Comparison of ENCODE assay signal across 8 mouse cellular contexts in genomic region chr2:119593765-119594112, GRCm38 (mm10). TPM values are rescaled to one million over a fixed set of nuclear protein-coding genes. Genes with fewer than 3 reads are reported as not detected.
DNase-seq lines count a peak whose midpoint lies in the region; ATAC-seq lines count a peak whose summit lies in the region.

No protein-coding gene starts in this region.

- DNase-seq in heart, adult 11 months: no peak
- DNase-seq in embryonic facial prominence, embryonic 10.5 days (ENCODE audit: low spot score): peak; percentile 11
- peak; percentile 56 for DNase-seq in intestine, embryonic 14.5 days (ENCODE audit: low spot score)
- DNase-seq in right cerebral cortex, postnatal 10 days (ENCODE audit: low spot score in 2 of 2): no peak
- DNase-seq in layer of hippocampus, adult 18-20 months (ENCODE audit: low spot score in 2 of 2): no peak
- DNase-seq in thymus, adult 18-20 months: no peak

- H3K9ac ChIP-seq in heart, embryonic 13.5 days: peak overlapping the region; percentile 76
- peak overlapping the region; percentile 30; the same call in 1 of the 2 replicates for H3K9ac ChIP-seq in intestine, embryonic 14.5 days (ENCODE audit: low read length)
- no peak overlapping the region for H3K9ac ChIP-seq in midbrain, embryonic 15.5 days

- H3K27me3 ChIP-seq in heart, embryonic 13.5 days (replicated peaks): no peaks in the 10 kb centered on the region
- no peaks in the 10 kb centered on the region for H3K27me3 ChIP-seq in embryonic facial prominence, embryonic 10.5 days (replicated peaks; ENCODE audit: low read depth, poor library complexity, severe bottlenecking)
- H3K27me3 ChIP-seq in intestine, embryonic 14.5 days (replicated peaks; ENCODE audit: control insufficient read depth, insufficient read depth, low read length): no peaks in the 10 kb centered on the region
- H3K27me3 ChIP-seq in midbrain, embryonic 15.5 days (replicated peaks): no peaks in the 10 kb centered on the region

- peaks cover 33% of the 10 kb centered on the region for H3K36me3 ChIP-seq in heart, embryonic 13.5 days
- H3K36me3 ChIP-seq in embryonic facial prominence, embryonic 10.5 days (replicated peaks): peaks cover 37% of the 10 kb centered on the region
- H3K36me3 ChIP-seq in intestine, embryonic 14.5 days (ENCODE audit: control insufficient read depth, insufficient read depth, low read length): peaks cover 24% of the 10 kb centered on the region
- peaks cover 6% of the 10 kb centered on the region for H3K36me3 ChIP-seq in midbrain, embryonic 15.5 days (replicated peaks)

- no peak for ATAC-seq in heart, embryonic 13.5 days (ENCODE audit: extremely low read depth, insufficient number of reproducible peaks, low FRiP score, low TSS enrichment)
- ATAC-seq in intestine, embryonic 14.5 days (replicated peaks; ENCODE audit: low FRiP score, low TSS enrichment, low read depth): peak; percentile 33; the same call in 1 of the 2 replicates
- peak; percentile 38 for ATAC-seq in midbrain, embryonic 15.5 days (replicated peaks)

- peak overlapping the region; percentile 98 for H3K27ac ChIP-seq in heart, embryonic 13.5 days (replicated peaks)
- peak overlapping the region; percentile 94 for H3K27ac ChIP-seq in embryonic facial prominence, embryonic 10.5 days (replicated peaks)
- peak overlapping the region; percentile 89 for H3K27ac ChIP-seq in intestine, embryonic 14.5 days (ENCODE audit: low read depth)
- H3K27ac ChIP-seq in midbrain, embryonic 15.5 days: peak overlapping the region; percentile 71

- peak overlapping the region; percentile 80 for H3K4me2 ChIP-seq in heart, embryonic 13.5 days
- H3K4me2 ChIP-seq in intestine, embryonic 14.5 days (ENCODE audit: low read length): peak overlapping the region; percentile 55
- peak overlapping the region; percentile 48 for H3K4me2 ChIP-seq in midbrain, embryonic 15.5 days

- WGBS in heart, embryonic 13.5 days: 6% methylated on average over 7 of the region's 7 CpGs
- WGBS in embryonic facial prominence, embryonic 10.5 days: 10% methylated on average over 7 of the region's 7 CpGs
- 9% methylated on average over 7 of the region's 7 CpGs for WGBS in intestine, embryonic 14.5 days
- WGBS in midbrain, embryonic 15.5 days: 6% methylated on average over 7 of the region's 7 CpGs

- H3K4me3 ChIP-seq in heart, embryonic 13.5 days: peak overlapping the region; percentile 81
- H3K4me3 ChIP-seq in embryonic facial prominence, embryonic 10.5 days: peak overlapping the region; percentile 98
- H3K4me3 ChIP-seq in intestine, embryonic 14.5 days (ENCODE audit: low read depth, low read length): peak overlapping the region; percentile 99
- H3K4me3 ChIP-seq in midbrain, embryonic 15.5 days: peak overlapping the region; percentile 56

- peaks cover 40% of the 10 kb centered on the region for H3K4me1 ChIP-seq in heart, embryonic 13.5 days
- peaks cover 13% of the 10 kb centered on the region for H3K4me1 ChIP-seq in embryonic facial prominence, embryonic 10.5 days
- H3K4me1 ChIP-seq in intestine, embryonic 14.5 days (replicated peaks; ENCODE audit: control insufficient read depth, insufficient read depth, low read length): peaks cover 9% of the 10 kb centered on the region
- H3K4me1 ChIP-seq in midbrain, embryonic 15.5 days: peaks cover 25% of the 10 kb centered on the region

- no peaks in the 10 kb centered on the region for H3K9me3 ChIP-seq in heart, embryonic 13.5 days
- no peaks in the 10 kb centered on the region for H3K9me3 ChIP-seq in embryonic facial prominence, embryonic 10.5 days
- no peaks in the 10 kb centered on the region for H3K9me3 ChIP-seq in intestine, embryonic 14.5 days (ENCODE audit: control insufficient read depth, low read length)
- H3K9me3 ChIP-seq in midbrain, embryonic 15.5 days: no peaks in the 10 kb centered on the region

RNA-seq across cellular contexts. Expression of gene Nusap1, which starts 24.4 kb away (rescaled TPM):
- 43.6 and 46.0 TPM in 2 replicates for polyA plus RNA-seq in heart, embryonic 13.5 days (2015; fragmentation: Nextera tagmentation; extraction: Ambion mirVana)
- 74.6 and 76.1 TPM in 2 replicates for polyA plus RNA-seq in embryonic facial prominence, embryonic 10.5 days (2016; fragmentation: Nextera tagmentation; extraction: Ambion mirVana)
- 61.0 and 68.7 TPM in 2 replicates for polyA plus RNA-seq in intestine, embryonic 14.5 days (2014; fragmentation: Nextera tagmentation; extraction: Ambion mirVana)
- polyA plus RNA-seq in midbrain, embryonic 15.5 days (2015; fragmentation: Nextera tagmentation; extraction: Ambion mirVana): 10.1 and 11.6 TPM in 2 replicates
- total RNA-seq in layer of hippocampus, adult 18-20 months (2021): under 1 TPM; 0.51 to 0.62 TPM

RNA-seq across cellular contexts. Expression of gene Oip5, which starts 24.5 kb away (rescaled TPM):
- polyA plus RNA-seq in heart, embryonic 13.5 days (2015; fragmentation: Nextera tagmentation; extraction: Ambion mirVana): 20.4 and 22.8 TPM in 2 replicates
- 40.9 and 42.5 TPM in 2 replicates for polyA plus RNA-seq in embryonic facial prominence, embryonic 10.5 days (2016; fragmentation: Nextera tagmentation; extraction: Ambion mirVana)
- 25.8 and 29.2 TPM in 2 replicates for polyA plus RNA-seq in intestine, embryonic 14.5 days (2014; fragmentation: Nextera tagmentation; extraction: Ambion mirVana)
- polyA plus RNA-seq in midbrain, embryonic 15.5 days (2015; fragmentation: Nextera tagmentation; extraction: Ambion mirVana): 3.1 and 4.6 TPM in 2 replicates
- 1 to 10 TPM in 1 of 2 experiments, under 1 TPM in 1; 0.79 to 1.2 TPM for total RNA-seq in layer of hippocampus, adult 18-20 months (2021)

RNA-seq across cellular contexts. Expression of gene Chp1, which starts 46.2 kb away (rescaled TPM):
- 40.6 and 46.4 TPM in 2 replicates for polyA plus RNA-seq in heart, embryonic 13.5 days (2015; fragmentation: Nextera tagmentation; extraction: Ambion mirVana)
- 53.3 and 53.6 TPM in 2 replicates for polyA plus RNA-seq in embryonic facial prominence, embryonic 10.5 days (2016; fragmentation: Nextera tagmentation; extraction: Ambion mirVana)
- 54.5 and 57.1 TPM in 2 replicates for polyA plus RNA-seq in intestine, embryonic 14.5 days (2014; fragmentation: Nextera tagmentation; extraction: Ambion mirVana)
- 55.6 and 59.4 TPM in 2 replicates for polyA plus RNA-seq in midbrain, embryonic 15.5 days (2015; fragmentation: Nextera tagmentation; extraction: Ambion mirVana)
- 100 to 1,000 TPM; 154 to 166 TPM for total RNA-seq in layer of hippocampus, adult 18-20 months (2021)

RNA-seq across cellular contexts. Expression of gene Exd1, which starts 46.3 kb away (rescaled TPM):
- polyA plus RNA-seq in heart, embryonic 13.5 days (2015; fragmentation: Nextera tagmentation; extraction: Ambion mirVana): 0.13 and 0.20 TPM in 2 replicates
- polyA plus RNA-seq in embryonic facial prominence, embryonic 10.5 days (2016; fragmentation: Nextera tagmentation; extraction: Ambion mirVana): 0.65 and 0.68 TPM in 2 replicates
- polyA plus RNA-seq in intestine, embryonic 14.5 days (2014; fragmentation: Nextera tagmentation; extraction: Ambion mirVana): 0.20 and 0.27 TPM in 2 replicates
- 0.48 and 0.74 TPM in 2 replicates for polyA plus RNA-seq in midbrain, embryonic 15.5 days (2015; fragmentation: Nextera tagmentation; extraction: Ambion mirVana)
- total RNA-seq in layer of hippocampus, adult 18-20 months (2021): under 1 TPM; 0.64 to 0.76 TPM

Comparison
In these comparisons a context has a peak if more than half of its experiments do, and no peak if none do; other contexts are left out.
1. DNase-seq: peak in embryonic facial prominence, embryonic 10.5 days (single experiment) and intestine, embryonic 14.5 days (single experiment); none in heart, adult 11 months (single experiment), right cerebral cortex, postnatal 10 days (0 of 2), layer of hippocampus, adult 18-20 months (0 of 2) and thymus, adult 18-20 months (0 of 2).
2. Peak in every context shown above with its lines, with median percentiles within 50 percentile points of each other: H3K27ac ChIP-seq, H3K4me2 ChIP-seq and H3K4me3 ChIP-seq.